Mouse (Mus musculus) c-Kit-positive CD71-positive TER-119-negative erythroid progenitor cells, embryonic 14.5 days (primary cell): ENCODE data around the gene Krt33b.

ENCODE experiments used
- DNase-seq: peaks from one replicate; pipeline ENCODE4 v3.0.0-alpha.2; 2013; ENCODE audit warnings: low read depth

Krt33b gene

DNA sequence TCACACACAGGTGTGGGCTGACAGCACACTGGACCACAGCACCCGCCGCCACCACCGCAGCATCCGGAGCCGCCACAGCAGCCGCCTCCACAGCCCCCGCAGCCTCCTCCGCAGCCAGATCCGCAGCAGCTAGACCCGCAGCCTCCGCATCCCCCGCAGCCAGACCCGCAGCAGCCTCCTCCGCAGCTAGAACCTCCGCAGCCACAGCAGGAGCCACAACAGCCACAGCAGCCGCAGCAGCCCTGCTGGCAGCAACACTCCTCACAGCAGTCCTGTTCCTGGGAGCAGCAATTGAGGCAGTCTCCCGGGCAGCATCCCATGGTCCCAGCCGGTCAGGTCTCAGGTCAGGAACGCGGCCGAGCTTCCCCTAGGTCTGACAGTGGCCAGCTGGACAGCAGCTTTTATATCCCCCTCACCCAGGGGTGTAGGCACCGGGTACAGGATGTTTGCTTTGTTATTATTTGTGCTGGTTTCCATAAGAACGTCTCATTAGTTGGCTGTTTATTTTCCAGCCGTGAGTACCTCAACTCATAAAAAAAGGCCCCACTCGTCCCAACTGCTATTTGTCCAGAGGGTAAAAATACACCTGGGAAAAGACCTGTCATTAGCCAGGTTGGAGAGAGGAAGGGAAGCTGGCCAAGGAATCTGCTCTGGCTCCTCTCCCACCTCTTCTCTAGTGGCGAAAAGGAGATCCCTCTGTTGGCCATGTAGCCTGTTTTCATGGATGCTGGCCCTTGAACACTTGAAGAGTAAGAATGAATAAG, 35.9 kb downstream of the Krt33b start, which contains the start of gene Krtap17-1:
Gene Krtap17-1, minus strand, starts transcription at position 375 of the 764 bp plus-strand sequence.
- DNase-seq: no peak

- no peak for DNase-seq
Measured at GRCm38 (mm10) chr11:99990571-99990970, 39.1 kb downstream of the Krt33b start.

GRCm38 (mm10) chr11:99989881-99990405, 39.7 kb downstream of the Krt33b start:
- DNase-seq: no peak

GRCm38 (mm10) chr11:99988530-99988929, 41.1 kb downstream of the Krt33b start:
- no peak for DNase-seq

DNA sequence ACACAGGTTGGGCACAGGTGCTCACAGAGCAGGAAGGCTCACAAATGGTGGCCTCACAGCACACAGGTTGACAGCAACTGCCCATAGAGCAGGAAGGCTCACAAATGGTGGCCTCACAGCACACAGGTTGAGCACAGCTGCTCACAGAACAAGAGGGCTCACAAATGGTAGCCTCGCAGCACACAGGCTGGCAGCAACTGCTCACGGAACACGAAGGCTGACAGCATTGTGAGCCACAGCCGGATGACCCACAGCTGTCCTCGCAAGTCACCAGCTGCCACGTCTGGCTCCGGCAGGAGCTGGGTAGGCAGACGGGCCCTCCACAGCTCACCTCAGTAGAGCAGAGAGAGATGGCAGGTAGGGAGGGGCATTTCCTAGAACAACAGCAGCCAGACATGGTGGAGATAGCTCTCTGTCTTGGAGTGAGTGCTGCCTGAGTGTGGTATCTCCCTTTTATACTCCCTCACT, 43.5 kb downstream of the Krt33b start, which contains the start of gene Krtap16-1:
Gene Krtap16-1, minus strand, starts transcription at position 418 of the 468 bp plus-strand sequence.
- DNase-seq: no peak

DNA sequence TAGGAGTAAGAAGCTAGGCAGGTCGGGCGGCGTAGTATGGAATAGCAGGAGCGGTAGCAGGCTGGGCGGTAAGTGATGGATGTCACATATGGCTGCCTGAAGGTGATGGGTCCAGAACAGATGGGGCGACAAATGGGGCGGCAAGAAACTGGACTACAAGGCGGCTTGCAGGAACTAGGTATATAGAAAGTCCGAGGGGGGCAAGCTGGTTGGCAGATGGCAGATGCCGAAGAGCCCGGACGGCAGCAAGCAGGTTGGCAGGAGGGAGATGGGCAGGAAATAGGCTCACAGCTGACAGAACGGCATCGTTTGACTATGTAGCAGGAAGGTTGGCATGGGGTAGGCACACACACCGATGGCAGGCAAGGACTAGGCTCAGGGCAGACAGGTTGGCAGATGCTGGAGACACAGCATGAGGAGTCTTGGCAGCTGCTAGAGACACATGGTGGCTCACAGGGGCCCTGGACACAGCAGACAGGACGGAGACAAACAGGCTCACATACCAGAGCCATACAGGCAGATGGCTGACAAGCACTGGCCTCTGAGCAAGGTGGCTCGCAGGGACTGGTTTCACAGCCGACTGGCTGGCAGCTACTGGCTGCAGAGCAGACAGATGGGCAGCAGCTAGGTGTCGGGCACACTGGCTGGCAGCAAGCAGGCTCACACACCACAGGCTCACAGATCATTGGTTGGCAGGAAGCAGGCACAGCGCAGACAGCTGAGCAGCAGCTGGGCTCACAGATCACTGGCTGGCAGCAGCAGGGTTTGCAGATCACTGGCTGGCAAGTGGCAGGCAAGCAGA, 44.2 kb downstream of the Krt33b start:
- no peak for DNase-seq

DNA sequence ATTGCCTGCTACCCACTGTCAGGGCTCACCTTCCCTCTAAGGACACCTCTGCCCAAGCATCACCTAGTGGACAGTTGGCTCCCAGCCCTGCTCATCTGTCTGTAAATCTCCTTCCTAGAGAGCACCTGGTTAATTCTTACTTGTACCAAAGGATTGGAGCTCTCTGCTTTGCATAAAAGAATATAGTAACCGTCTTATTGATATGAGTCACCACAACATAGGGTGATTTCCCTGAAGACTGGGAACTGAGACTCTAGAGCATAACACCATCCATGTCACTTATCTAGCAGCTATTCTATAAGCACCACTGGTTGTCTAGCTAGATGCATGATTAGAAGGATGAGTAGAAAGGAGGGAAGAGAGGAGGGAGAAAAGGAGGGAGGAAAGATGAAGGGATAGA, 46.2 kb downstream of the Krt33b start:
- no peak for DNase-seq

GRCm38 (mm10) chr11:99982731-99983130, 46.9 kb downstream of the Krt33b start:
- no peak for DNase-seq

- no peak for DNase-seq
Measured at GRCm38 (mm10) chr11:99978953-99979352, 50.7 kb downstream of the Krt33b start, which contains the start of gene Krtap29-1. Krtap29-1 (minus strand) TSS chr11:99979053.
